Mouse (Mus musculus) kidney, postnatal 10 days (tissue): ENCODE results near the gene Zscan4b.
"Not testable (repeated sequence)": the region's sequence is repeated elsewhere in the genome, so short reads cannot be mapped to it uniquely, and the experiment has no call there.

Experiments used
- DNase-seq: peaks from one replicate; pipeline ENCODE4 v3.0.0; 2021; ENCODE audit warnings: mixed read lengths

The Zscan4b gene

GRCm38 (mm10) chr7:10904950-10905349 is at the start of gene Zscan4b:
Zscan4b (minus strand) TSS chr7:10905050.
- DNase-seq, result not testable (repeated sequence)
